Mouse (Mus musculus) cerebellum, adult (tissue): Measurements from ENCODE around the gene Eml3.
"Not testable (repeated sequence)": the region's sequence is repeated elsewhere in the genome, so short reads cannot be mapped to it uniquely, and the experiment has no call there.

ENCODE experiments used
- ATAC-seq: cut with Nextera tagmentation; 2 replicates; pipeline ENCODE4 v1.9.2; 2017; ENCODE audit warnings: mild to moderate bottlenecking, moderate library complexity, mixed read lengths; ENCODE audit not compliant: insufficient number of reproducible peaks, low FRiP score, low TSS enrichment

Eml3 gene

GRCm38 (mm10) chr19:8945251-8945650, 15.9 kb downstream of the Eml3 start:
- ATAC-seq, result no peak

DNA sequence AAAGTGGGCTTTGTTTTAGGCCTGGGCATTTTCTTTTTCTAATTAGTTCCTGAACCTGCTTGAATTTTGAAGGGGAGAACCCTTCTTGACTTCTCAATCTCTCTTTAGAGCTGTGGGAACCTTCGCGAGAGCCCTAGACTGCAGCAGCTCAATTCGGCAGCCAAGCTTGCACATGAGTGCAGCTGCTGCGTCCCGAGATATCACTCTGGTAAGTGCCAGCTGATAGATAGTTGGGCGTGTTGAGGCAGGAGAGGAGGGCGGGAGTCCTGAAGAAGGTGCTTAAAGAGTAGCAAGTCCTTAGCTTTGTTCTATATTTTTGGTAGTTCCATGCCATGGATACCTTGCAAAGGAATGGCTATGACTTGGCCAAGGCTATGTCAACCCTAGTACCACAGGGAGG, 17.6 kb downstream of the Eml3 start:
- no peak for ATAC-seq

- ATAC-seq, result no peak
Observed at GRCm38 (mm10) chr19:8950190-8950589, 20.8 kb downstream of the Eml3 start.

DNA sequence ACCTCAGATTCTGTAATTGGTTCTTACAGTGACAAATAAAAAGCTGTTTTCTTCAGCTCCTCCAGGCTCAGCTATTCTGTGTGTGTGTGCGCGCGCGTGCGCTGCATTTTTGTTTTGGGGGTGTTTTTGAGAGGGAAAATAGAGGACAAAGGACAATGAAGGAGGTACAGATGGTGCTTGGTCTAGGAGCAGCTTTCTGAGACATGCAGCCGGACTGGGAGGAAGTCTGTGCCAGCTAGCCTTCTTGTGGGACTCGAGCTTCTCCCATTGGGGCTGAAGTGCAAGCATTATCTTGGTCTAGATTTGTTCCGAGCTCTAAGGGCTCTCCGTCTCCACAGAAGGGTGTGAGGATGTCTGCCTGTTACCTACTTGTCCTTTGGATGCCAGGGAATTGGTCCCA, 22.9 kb downstream of the Eml3 start:
- no peak for ATAC-seq

GRCm38 (mm10) chr19:8953135-8954039, 24.0 kb downstream of the Eml3 start, which contains the start of gene Tut1:
Tut1 (plus strand) TSS chr19:8953847.
- peak; percentile 89 for ATAC-seq

DNA sequence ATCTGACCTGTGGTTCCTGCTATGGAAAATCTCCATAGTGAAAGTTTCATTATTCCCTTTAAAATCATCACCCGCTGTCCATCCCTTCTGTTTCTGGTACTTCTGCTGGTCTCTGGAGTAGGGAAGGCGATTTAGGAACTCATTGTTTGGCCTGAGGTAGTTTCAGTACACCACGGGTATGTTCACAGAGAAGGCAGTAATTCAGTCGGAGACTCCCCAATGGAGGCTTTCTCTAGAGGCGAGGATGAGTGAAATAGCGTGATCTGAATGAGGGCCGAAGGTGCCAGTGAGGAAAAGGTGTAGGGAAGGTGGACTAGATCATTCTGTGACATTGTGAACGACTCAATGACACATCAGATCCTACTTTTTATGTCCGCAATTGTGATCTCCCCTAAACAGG, 24.8 kb downstream of the Eml3 start:
- ATAC-seq, result no peak

DNA sequence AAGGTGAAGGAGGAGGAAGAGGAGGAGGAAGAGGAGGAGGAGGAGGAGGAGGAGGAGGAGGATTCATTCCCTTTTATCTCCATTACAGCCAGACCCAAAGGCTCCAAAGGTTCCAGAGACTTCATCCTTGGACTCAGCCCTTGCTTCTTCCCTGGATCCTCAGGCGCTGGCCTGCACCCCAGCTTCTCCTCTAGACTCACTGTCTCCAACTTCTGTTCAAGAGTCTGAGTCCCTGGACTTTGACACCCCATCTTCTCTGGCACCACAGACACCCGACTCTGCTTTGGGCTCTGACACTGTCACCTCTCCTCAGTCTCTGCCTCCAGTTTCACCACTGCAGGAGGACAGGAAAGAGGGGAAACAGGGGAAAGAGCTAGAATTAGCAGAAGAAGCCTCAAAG, 32.9 kb downstream of the Eml3 start:
- no peak for ATAC-seq

DNA sequence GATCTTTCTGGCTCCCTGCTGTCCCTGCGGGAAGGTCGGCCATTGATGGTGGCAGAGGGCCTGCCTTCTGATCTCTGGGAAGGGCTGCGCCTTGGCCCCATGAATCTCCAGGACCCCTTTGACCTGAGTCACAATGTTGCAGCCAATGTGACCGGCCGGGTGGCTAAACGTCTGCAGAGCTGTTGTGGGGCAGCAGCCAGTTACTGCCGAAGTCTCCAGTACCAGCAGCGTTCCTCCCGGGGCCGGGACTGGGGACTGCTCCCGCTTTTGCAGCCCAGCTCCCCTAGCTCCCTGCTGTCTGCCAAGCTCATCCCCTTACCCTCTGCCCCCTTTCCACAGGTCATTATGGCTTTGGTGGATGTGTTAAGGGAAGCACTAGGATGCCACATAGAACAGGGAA, 35.7 kb downstream of the Eml3 start:
- no peak for ATAC-seq

- ATAC-seq, result no peak
Observed at GRCm38 (mm10) chr19:8965771-8966170, 36.4 kb downstream of the Eml3 start.

DNA sequence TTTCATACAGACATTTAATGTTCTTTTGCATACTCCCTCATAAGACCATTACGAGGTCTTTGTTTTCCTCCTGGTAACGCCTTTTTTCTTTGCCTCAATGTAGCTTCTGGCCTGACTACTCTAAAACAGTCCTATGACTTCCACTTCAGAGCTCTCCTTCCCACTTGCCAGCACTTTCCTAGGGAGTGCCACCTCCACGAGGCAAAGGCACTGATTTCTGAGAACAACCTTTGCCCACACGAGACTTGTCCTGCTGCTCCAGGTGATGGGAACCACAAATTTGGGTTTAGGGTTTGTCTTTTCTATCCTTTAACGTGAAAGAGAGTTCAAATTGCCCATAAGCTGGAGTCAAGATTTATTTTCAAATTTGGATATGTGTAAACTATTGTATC, 36.8 kb downstream of the Eml3 start:
- no peak for ATAC-seq

DNA sequence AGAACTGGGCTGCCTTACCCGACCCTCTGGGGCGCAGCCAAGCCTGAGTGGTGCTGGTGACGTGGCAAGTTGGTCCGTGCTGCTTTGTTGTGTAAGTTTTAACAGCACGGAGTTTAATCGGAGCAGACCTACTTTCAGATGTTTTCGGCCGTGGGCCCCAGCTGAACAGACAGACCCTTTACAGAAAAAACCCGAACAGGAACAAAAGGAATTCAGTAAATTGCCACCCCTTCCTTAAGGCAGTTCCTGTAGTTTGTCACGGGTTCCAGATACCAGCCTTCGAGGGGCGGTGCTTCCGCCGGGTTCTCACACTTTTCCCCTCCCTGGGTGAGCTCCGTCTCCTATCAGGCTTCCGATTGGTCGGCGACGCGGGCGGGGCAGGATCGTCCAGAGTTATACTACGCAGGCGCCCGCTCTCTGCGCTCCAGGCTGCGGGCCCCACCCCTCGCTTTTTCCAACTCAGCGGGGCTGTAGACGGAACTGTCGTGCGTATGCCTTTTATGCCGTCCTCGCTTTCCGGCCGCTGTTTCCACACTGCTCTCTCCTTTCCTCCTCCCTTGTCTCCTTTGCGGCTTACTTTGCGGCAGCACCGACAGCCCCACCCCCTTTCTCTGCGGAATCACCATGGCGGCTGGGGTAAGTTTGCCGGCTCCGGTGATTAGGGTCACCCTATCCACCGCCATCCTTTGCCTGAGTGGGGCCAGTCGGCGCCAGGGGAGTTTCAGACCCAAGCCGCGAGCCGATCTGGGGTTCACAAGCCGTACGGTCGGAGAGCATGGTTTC, 37.4 kb downstream of the Eml3 start, which contains the start of gene Eef1g:
Gene Eef1g, plus strand, starts transcription at position 452 of the 783 bp plus-strand sequence.
- ATAC-seq, result peak; percentile 93

GRCm38 (mm10) chr19:8967373-8967743, 38.0 kb downstream of the Eml3 start:
- ATAC-seq, result no peak

GRCm38 (mm10) chr19:8967893-8968292, 38.5 kb downstream of the Eml3 start:
- ATAC-seq, result no peak

DNA sequence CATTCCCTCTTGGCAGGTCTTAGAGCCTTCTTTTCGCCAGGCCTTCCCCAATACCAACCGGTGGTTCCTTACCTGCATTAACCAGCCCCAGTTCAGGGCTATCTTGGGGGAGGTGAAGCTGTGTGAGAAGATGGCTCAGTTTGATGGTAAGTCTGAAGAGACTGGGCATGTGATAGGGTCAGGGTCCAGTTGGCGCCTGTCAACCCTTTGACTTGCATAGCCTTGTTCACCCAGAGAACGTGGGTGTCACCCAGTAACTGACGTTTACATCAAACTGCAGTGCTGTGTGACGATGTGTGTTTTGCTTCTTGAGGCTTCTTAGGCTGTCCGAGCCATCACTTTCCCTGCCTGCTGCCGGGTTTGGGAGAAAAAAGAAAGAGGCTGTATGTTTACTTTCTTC, 43.1 kb downstream of the Eml3 start:
- not testable (repeated sequence) for ATAC-seq

- ATAC-seq, result no peak
Observed at GRCm38 (mm10) chr19:8974638-8975037, 45.3 kb downstream of the Eml3 start.

- no peak for ATAC-seq
Observed at GRCm38 (mm10) chr19:8975491-8975890, 46.1 kb downstream of the Eml3 start.

DNA sequence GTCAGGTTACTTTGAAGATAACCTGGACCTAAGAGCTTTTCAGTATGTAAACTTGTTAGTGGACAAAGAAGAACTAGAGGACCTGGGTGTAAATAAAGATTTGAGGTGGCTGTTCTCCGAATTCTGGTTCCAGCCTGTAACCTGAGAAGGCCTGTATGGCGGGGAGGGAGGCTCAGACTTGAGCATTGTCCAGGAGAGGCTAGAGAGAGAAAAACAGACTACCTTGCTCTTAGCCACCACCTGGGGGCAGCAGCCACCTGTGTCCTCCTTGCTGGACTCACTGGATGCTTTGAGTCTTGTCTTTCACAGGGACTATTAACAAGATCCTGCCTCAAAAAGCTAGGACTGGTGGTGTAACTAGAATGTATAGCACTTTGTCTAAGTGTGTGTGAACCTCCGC, 47.2 kb downstream of the Eml3 start:
- ATAC-seq, result no peak

GRCm38 (mm10) chr19:8980771-8981170, 51.4 kb downstream of the Eml3 start:
- no peak for ATAC-seq

- ATAC-seq, result no peak
Observed at GRCm38 (mm10) chr19:8981450-8982168, 52.3 kb downstream of the Eml3 start.

DNA sequence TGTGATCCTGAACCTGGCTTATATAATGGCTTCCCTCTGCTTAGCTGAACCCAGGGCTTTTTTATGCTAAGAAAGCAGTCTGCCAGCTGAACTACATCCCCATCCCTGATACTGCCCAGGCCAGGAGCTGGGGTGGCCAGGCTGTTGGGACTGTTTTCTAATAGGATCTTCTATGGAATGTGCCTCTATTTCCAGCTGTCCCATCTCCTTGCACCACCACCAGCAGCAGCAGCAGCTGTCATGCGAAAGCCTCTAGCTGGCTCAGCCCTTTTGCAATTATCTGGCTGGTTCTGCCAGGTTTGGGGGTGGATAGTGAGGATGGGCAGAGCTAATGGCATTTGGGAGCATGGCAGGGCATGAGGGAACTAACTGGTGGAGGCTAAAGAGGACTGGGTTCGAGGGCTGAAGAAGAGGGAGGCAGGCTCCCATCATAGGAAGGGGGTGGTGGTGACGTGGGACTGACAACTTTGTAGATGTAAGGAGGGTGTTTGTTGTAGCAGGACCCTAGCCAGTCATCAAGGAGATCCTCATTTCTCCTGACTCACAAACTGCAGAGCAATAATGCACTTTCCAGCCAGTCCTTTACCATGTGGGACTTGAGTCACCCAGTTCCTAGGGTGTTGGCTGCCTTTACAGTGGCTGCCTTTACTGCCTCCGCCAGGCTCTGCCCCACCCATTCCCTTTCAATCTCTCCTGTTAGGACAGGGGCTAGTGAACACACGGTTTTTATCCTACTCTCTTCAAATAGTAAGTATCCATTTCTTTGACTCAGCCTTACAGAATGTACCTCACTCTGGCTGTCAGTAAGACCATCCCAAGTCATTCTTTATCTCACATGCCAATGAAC, 53.2 kb downstream of the Eml3 start:
- ATAC-seq, result no peak
